Mouse (Mus musculus): ENCODE results near the gene Entpd5. TPM values are rescaled to one million over a fixed set of nuclear protein-coding genes. Genes with fewer than 3 reads are reported as not detected.
A peak's percentile ranks its signal among the peaks of the same experiment; 100 is the strongest.

Entpd5 gene
- polyA plus RNA-seq (2014; fragmentation: Nextera tagmentation; extraction: Ambion mirVana), result 8.8 and 9.3 TPM in 2 replicates

GRCm38 (mm10) chr12:84408819-84409507 is at the start of gene Entpd5, which contains the start of gene Bbof1:
TSS of gene Entpd5 (minus strand) at chr12:84409029.
TSS of gene Bbof1 (plus strand) at chr12:84409071.
- 2% methylated on average over 41 of the region's 63 CpGs for WGBS
- peak; percentile 94 for ATAC-seq (ENCODE audit: low FRiP score)

GRCm38 (mm10) chr12:84456911-84457310 is 48.1 kb upstream of the Entpd5 start:
- H3K27me3 ChIP-seq (ENCODE audit: control insufficient read depth, insufficient read depth, low read length), result no peaks in the 10 kb centered on the region
- DNase-seq (ENCODE audit: low spot score, missing footprints) (no peak), ATAC-seq (ENCODE audit: low FRiP score) (no peak)
- H3K36me3 ChIP-seq (ENCODE audit: control insufficient read depth, insufficient read depth, low read length), result peaks cover 4% of the 10 kb centered on the region
- H3K9ac ChIP-seq (ENCODE audit: low read length), result no peak overlapping the region
- no peak overlapping the region for H3K27ac ChIP-seq (ENCODE audit: low read depth, low read length)
- peaks cover 2% of the 10 kb centered on the region for H3K4me1 ChIP-seq (ENCODE audit: control insufficient read depth, insufficient read depth, low read length)
- WGBS, result 94% methylated on average over 3 of the region's 3 CpGs
- H3K4me3 ChIP-seq (ENCODE audit: low read depth, low read length), result no peak overlapping the region
- no peaks in the 10 kb centered on the region for H3K9me3 ChIP-seq (ENCODE audit: control insufficient read depth, low read length)
- H3K4me2 ChIP-seq, result no peak overlapping the region

More at GRCm38 (mm10) chr12:84408819-84409507, at the start of gene Entpd5, which contains the start of gene Bbof1:
- H3K27me3 ChIP-seq (ENCODE audit: control insufficient read depth, insufficient read depth, low read length), result peaks cover 2% of the 10 kb centered on the region; the same call in 1 of the 2 replicates
- H3K36me3 ChIP-seq (ENCODE audit: control insufficient read depth, insufficient read depth, low read length), result no peaks in the 10 kb centered on the region
- no peaks in the 10 kb centered on the region for H3K9me3 ChIP-seq (ENCODE audit: control insufficient read depth, low read length)
- DNase-seq (ENCODE audit: low spot score, missing footprints), result peak; percentile 99
- peak within 1 kb of the TSS; percentile 69 for H3K4me3 ChIP-seq (ENCODE audit: low read depth, low read length)
- peak within 1 kb of the TSS; percentile 59 for H3K27ac ChIP-seq (ENCODE audit: low read depth, low read length)
- H3K9ac ChIP-seq (ENCODE audit: low read length), result peak within 1 kb of the TSS; percentile 85
- H3K4me2 ChIP-seq, result peak within 1 kb of the TSS; percentile 96
- peaks cover 5% of the 10 kb centered on the region for H3K4me1 ChIP-seq (ENCODE audit: control insufficient read depth, insufficient read depth, low read length)

DNA sequence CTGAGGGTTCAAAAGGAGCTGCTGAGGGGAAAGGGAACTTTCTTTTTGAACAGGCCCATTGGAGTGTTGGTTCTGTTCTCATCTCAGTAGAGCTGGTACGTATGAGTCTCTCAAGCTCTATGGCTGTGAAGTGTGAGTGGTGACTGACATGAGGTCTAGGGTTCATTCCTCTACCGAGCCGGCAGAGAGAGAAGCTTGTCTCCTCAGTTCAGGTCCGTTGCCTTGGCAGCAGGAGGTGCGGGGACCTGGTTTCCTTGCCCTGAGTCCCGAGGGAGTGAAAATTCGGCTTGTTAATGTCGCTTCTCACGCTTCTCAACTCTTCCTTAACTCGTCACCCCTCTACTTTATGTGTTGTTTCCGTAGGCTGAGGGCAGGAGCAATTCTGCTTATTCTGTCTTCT is 43.0 kb upstream of the Entpd5 start:
- Histone ChIP-seq H3K4me2 (peak overlapping the region; percentile 94), H3K9ac (ENCODE audit: low read length) (peak overlapping the region; percentile 79), H3K27ac (ENCODE audit: low read depth, low read length) (no peak overlapping the region), H3K4me1 (ENCODE audit: control insufficient read depth, insufficient read depth, low read length) (peaks cover 11% of the 10 kb centered on the region), H3K9me3 (ENCODE audit: control insufficient read depth, low read length) (no peaks in the 10 kb centered on the region), H3K36me3 (ENCODE audit: control insufficient read depth, insufficient read depth, low read length) (no peaks in the 10 kb centered on the region), H3K4me3 (ENCODE audit: low read depth, low read length) (peak overlapping the region; percentile 73), H3K27me3 (ENCODE audit: control insufficient read depth, insufficient read depth, low read length) (no peaks in the 10 kb centered on the region)
- no peak for DNase-seq (ENCODE audit: low spot score, missing footprints)
- no peak for ATAC-seq (ENCODE audit: low FRiP score)
- WGBS, result 3% methylated on average over 11 of the region's 11 CpGs

DNA sequence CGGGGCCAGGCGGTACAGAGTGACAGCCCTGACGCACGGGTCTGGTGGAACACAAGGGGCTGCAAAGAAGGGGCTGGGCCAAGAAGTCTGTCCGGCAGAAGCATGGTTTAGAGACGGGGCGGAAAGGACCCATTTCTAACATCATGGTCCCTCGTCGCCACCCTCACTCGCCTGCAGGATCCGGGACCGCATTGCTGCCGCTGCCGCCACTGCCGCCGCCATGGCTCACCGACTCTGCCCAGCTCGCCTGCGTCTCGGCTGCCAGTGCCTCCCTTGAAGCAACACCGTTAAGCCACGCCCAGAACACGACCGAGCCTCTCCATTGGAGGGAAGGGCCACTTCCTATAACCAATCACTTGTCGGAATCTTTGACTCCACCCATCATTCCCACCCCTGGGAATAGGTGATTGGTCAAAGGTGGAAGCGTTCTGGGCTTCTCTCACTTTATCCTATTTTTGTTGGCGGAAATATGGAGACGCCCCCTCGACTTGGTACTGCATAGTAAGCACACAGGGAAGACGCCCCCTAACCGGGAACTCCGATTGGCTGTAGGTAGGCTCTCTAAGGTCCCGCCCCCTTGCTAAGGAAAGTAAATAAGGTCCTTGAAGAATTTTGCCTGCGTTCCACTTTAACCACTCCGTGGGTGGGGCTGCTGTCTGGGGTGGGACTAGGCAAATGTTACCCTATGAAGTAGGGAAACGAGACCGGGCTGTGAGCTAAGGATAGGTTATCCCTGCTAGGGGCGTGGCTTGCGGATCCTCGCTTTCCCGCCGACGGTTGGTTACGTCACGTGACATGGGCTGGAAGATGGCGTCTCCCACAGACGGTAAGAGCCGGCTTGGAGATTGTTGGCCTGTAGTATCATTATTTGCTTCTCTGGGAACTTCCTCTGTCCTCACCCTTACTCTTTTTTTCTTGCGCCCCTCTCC is 42.2 kb upstream of the Entpd5 start, which contains the start of the genes Aldh6a1 and Lin52:
Gene Aldh6a1, minus strand, starts transcription at position 287 of the 929 bp plus-strand sequence.
Gene Lin52, plus strand, starts transcription at position 705 of the 929 bp plus-strand sequence.
- Histone ChIP-seq H3K4me2 (peak within 1 kb of the TSS; percentile 94), H3K27me3 (ENCODE audit: control insufficient read depth, insufficient read depth, low read length) (no peaks in the 10 kb centered on the region), H3K9me3 (ENCODE audit: control insufficient read depth, low read length) (no peaks in the 10 kb centered on the region), H3K9ac (ENCODE audit: low read length) (peak within 1 kb of the TSS; percentile 79), H3K4me1 (ENCODE audit: control insufficient read depth, insufficient read depth, low read length) (peaks cover 11% of the 10 kb centered on the region), H3K27ac (ENCODE audit: low read depth, low read length) (peak within 1 kb of the TSS; percentile 5; the same call in 1 of the 2 replicates), H3K4me3 (ENCODE audit: low read depth, low read length) (peak within 1 kb of the TSS; percentile 73), H3K36me3 (ENCODE audit: control insufficient read depth, insufficient read depth, low read length) (no peaks in the 10 kb centered on the region)
- peak; percentile 98 for ATAC-seq (ENCODE audit: low FRiP score)
- DNase-seq (ENCODE audit: low spot score, missing footprints), result peak; percentile 98
- WGBS, result under 1% methylated on average over 49 of the region's 49 CpGs

DNA sequence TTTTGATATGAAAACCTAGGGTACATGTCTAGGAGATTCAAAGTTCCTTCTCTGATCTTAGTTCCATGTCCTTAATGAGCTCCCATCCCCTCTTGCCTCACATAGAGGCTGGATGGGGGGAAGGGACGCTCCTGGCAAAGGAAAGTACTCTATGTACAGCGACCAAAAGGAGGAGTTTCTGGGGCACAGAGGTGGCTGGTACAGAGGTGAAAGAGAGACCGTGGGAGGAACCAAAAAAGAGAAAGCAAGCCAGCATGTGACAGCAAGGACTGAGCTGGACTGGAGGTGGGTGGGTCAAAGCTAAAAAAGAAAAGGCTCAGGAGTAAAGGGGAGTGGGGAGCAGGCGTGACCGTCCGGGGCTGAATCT is 41.5 kb upstream of the Entpd5 start:
- under 1% methylated on average over 6 of the region's 6 CpGs for WGBS

DNA sequence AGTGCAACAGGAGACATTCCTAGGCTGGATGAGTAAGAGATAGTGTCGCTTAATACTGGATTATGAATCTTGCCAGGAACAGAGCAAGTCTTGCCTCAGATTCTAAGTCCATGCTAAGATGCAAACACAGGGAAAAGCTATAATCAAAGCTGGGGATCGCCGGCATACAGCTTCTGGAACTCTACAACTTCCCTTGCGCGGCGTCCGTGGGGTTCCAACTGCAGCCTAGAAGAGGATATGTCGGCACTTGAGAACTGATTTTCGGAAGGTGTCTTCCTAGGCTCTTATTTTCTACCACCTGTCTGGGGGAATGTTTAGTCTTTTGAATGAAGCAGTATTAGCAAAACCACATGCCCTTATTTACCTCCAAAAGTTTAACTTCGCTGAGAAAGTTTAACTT is 41.1 kb upstream of the Entpd5 start:
- peak overlapping the region; percentile 55; the same call in 1 of the 2 replicates for H3K9ac ChIP-seq (ENCODE audit: low read length)
- 52% methylated on average over 10 of the region's 10 CpGs for WGBS
- no peak overlapping the region for H3K4me3 ChIP-seq (ENCODE audit: low read depth, low read length)

More for the DNA sequence above, 41.5 kb upstream of the Entpd5 start:
- H3K9me3 ChIP-seq (ENCODE audit: control insufficient read depth, low read length), result no peaks in the 10 kb centered on the region
- no peaks in the 10 kb centered on the region for H3K36me3 ChIP-seq (ENCODE audit: control insufficient read depth, insufficient read depth, low read length)
- H3K27ac ChIP-seq (ENCODE audit: low read depth, low read length), result no peak overlapping the region
- H3K4me1 ChIP-seq (ENCODE audit: control insufficient read depth, insufficient read depth, low read length), result peaks cover 11% of the 10 kb centered on the region
- H3K9ac ChIP-seq (ENCODE audit: low read length), result peak overlapping the region; percentile 55
- H3K27me3 ChIP-seq (ENCODE audit: control insufficient read depth, insufficient read depth, low read length), result no peaks in the 10 kb centered on the region
- DNase-seq (ENCODE audit: low spot score, missing footprints), result no peak
- H3K4me2 ChIP-seq, result peak overlapping the region; percentile 83
- no peak for ATAC-seq (ENCODE audit: low FRiP score)
- H3K4me3 ChIP-seq (ENCODE audit: low read depth, low read length), result peak overlapping the region; percentile 73

GRCm38 (mm10) chr12:84448181-84448580 is 39.4 kb upstream of the Entpd5 start:
- ATAC-seq (ENCODE audit: low FRiP score), result no peak
- H3K27me3 ChIP-seq (ENCODE audit: control insufficient read depth, insufficient read depth, low read length), result no peaks in the 10 kb centered on the region
- no peak overlapping the region for H3K4me2 ChIP-seq
- H3K36me3 ChIP-seq (ENCODE audit: control insufficient read depth, insufficient read depth, low read length), result no peaks in the 10 kb centered on the region
- DNase-seq (ENCODE audit: low spot score, missing footprints), result no peak
- H3K27ac ChIP-seq (ENCODE audit: low read depth, low read length), result no peak overlapping the region
- peaks cover 11% of the 10 kb centered on the region for H3K4me1 ChIP-seq (ENCODE audit: control insufficient read depth, insufficient read depth, low read length)
- H3K9ac ChIP-seq (ENCODE audit: low read length), result no peak overlapping the region
- no peak overlapping the region for H3K4me3 ChIP-seq (ENCODE audit: low read depth, low read length)
- 81% methylated on average over 6 of the region's 6 CpGs for WGBS
- H3K9me3 ChIP-seq (ENCODE audit: control insufficient read depth, low read length), result no peaks in the 10 kb centered on the region

More for the DNA sequence above, 41.1 kb upstream of the Entpd5 start:
- no peaks in the 10 kb centered on the region for H3K27me3 ChIP-seq (ENCODE audit: control insufficient read depth, insufficient read depth, low read length)
- H3K36me3 ChIP-seq (ENCODE audit: control insufficient read depth, insufficient read depth, low read length), result no peaks in the 10 kb centered on the region
- no peak for DNase-seq (ENCODE audit: low spot score, missing footprints)
- no peak overlapping the region for H3K27ac ChIP-seq (ENCODE audit: low read depth, low read length)
- peaks cover 11% of the 10 kb centered on the region for H3K4me1 ChIP-seq (ENCODE audit: control insufficient read depth, insufficient read depth, low read length)
- no peaks in the 10 kb centered on the region for H3K9me3 ChIP-seq (ENCODE audit: control insufficient read depth, low read length)
- H3K4me2 ChIP-seq, result peak overlapping the region; percentile 83
- ATAC-seq (ENCODE audit: low FRiP score), result no peak

DNA sequence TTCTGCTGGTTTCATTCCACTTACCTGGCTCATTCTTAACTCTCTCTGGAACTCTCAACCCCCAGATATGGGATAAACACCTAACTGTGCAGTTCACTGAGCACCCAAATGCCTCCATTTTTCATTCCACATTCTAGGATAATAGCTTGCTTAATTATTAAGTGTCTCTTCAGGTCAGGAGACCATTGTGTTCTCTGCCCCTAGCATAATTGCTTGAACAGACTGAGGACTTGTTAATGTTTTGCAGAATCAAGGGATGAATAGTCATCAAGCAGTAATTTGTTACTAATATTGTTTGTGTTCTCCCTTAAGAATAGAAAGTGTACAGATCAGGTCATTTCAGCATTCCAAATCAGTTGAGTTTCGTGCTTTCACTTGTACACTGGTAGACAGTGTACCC is 38.6 kb upstream of the Entpd5 start:
- ATAC-seq (ENCODE audit: low FRiP score) (no peak), DNase-seq (ENCODE audit: low spot score, missing footprints) (no peak)
- Histone ChIP-seq H3K27me3 (ENCODE audit: control insufficient read depth, insufficient read depth, low read length) (no peaks in the 10 kb centered on the region), H3K9me3 (ENCODE audit: control insufficient read depth, low read length) (no peaks in the 10 kb centered on the region), H3K4me3 (ENCODE audit: low read depth, low read length) (no peak overlapping the region), H3K36me3 (ENCODE audit: control insufficient read depth, insufficient read depth, low read length) (no peaks in the 10 kb centered on the region), H3K27ac (ENCODE audit: low read depth, low read length) (no peak overlapping the region), H3K4me1 (ENCODE audit: control insufficient read depth, insufficient read depth, low read length) (peaks cover 11% of the 10 kb centered on the region), H3K9ac (ENCODE audit: low read length) (no peak overlapping the region), H3K4me2 (no peak overlapping the region)
- 87% methylated on average over 1 of the region's 1 CpGs for WGBS

Data from midbrain, embryonic 11.5 days (tissue).